Mouse (Mus musculus) G1E (cell line): ENCODE data around the gene Kcnc1. TPM values are rescaled to one million over a fixed set of nuclear protein-coding genes. Genes with fewer than 3 reads are reported as not detected.

Source experiments
- ATAC-seq: 2 replicates; pipeline ENCODE4 v1.8.0; 2016; ENCODE audit warnings: mild to moderate bottlenecking; ENCODE audit not compliant: insufficient number of reproducible peaks, poor library complexity, low FRiP score, severe bottlenecking; ENCODE audit errors: extremely low read depth
- DNase-seq: peaks from one replicate; pipeline ENCODE4 v3.0.0; 2012; ENCODE audit warnings: low spot score
- H3K27me3 ChIP-seq: 2 replicates; pipeline ENCODE4 v1.6.1; 2012; ENCODE audit warnings: mild to moderate bottlenecking, low read length, inconsistent platforms; ENCODE audit not compliant: insufficient read depth
- H3K36me3 ChIP-seq: replicated peaks from 2 replicates; pipeline ENCODE3; 2012; ENCODE audit warnings: mild to moderate bottlenecking, inconsistent platforms
- H3K4me1 ChIP-seq: 2 replicates; pipeline ENCODE4 v1.6.1; 2012; ENCODE audit warnings: low read depth, low read length, inconsistent platforms, mixed read lengths; ENCODE audit not compliant: insufficient read depth
- H3K4me3 ChIP-seq: 2 replicates; pipeline ENCODE4 v1.5.1; 2012; ENCODE audit warnings: low read depth, mild to moderate bottlenecking, inconsistent platforms, low read length, moderate library complexity, mixed read lengths
- H3K9me3 ChIP-seq: replicated peaks from 2 replicates; pipeline ENCODE4 v1.6.1; 2012; ENCODE audit warnings: inconsistent platforms
- CTCF ChIP-seq: IDR thresholded peaks from 2 replicates; pipeline ENCODE4 v1.5.1; 2012; ENCODE audit warnings: low read depth, low read length, inconsistent platforms, mixed read lengths
- GATA1 ChIP-seq: IDR thresholded peaks from 2 replicates; pipeline ENCODE4 v1.6.1; 2012; ENCODE audit warnings: borderline replicate concordance, low read length, inconsistent platforms, mixed read lengths
- GATA2 ChIP-seq: IDR thresholded peaks from 2 replicates; pipeline ENCODE4 v1.6.1; 2012; ENCODE audit warnings: low read depth, low read length, inconsistent platforms, borderline replicate concordance
- POLR2AphosphoS5 ChIP-seq: IDR thresholded peaks from 2 replicates; pipeline ENCODE4 v1.6.1; 2012; ENCODE audit warnings: low read depth, low read length, inconsistent platforms; ENCODE audit not compliant: insufficient replicate concordance
- TAL1 ChIP-seq: conservative IDR thresholded peaks from 2 replicates; pipeline ENCODE4 v1.6.1; 2012; ENCODE audit warnings: low read depth, low read length, inconsistent platforms, mixed read lengths
- polyA plus RNA-seq: library from polyadenylated mRNA; stranded (reverse); fragments of >175 nt; gene quantifications from 2 replicates; pipeline ENCODE4 v1.2.3, GENCODE M21; 2012
- total RNA-seq, 2 experiments: library from RNA; stranded (forward) in 1 of 2; stranded (reverse) in 1 of 2; fragments of 200-1000 nt in 1 of 2; fragments of >200 nt in 1 of 2; fragmentation: Nextera tagmentation in 1 of 2; gene quantifications; 2 replicates each; pipeline ENCODE4 v1.2.3; 2014 to 2017

Gene Kcnc1
- total and polyA plus RNA-seq, 3 experiments: 0.11 TPM; not detected in 2

- TF ChIP-seq CTCF (no peak), TAL1 (no peak), GATA2 (no peak), POLR2AphosphoS5 (no peak), GATA1 (no peak)
- ATAC-seq (no peak), DNase-seq (no peak)
- Histone ChIP-seq H3K4me1 (no peaks in the 10 kb centered on the region), H3K27me3 (no peaks in the 10 kb centered on the region), H3K9me3 (no peaks in the 10 kb centered on the region), H3K4me3 (no peak overlapping the region), H3K36me3 (peaks cover 3% of the 10 kb centered on the region)
These were observed 52.8 kb downstream of the Kcnc1 start for GRCm38 (mm10) chr7:46448922-46449645.

GRCm38 (mm10) chr7:46453930-46454679 lies 57.8 kb downstream of the Kcnc1 start:
- H3K36me3 ChIP-seq: peaks cover 4% of the 10 kb centered on the region
- H3K27me3 ChIP-seq: no peaks in the 10 kb centered on the region
- H3K4me3 ChIP-seq: no peak overlapping the region
- no peak for TF ChIP-seq CTCF
- no peak for TF ChIP-seq POLR2AphosphoS5
- TF ChIP-seq GATA2: no peak
- no peak for TF ChIP-seq TAL1
- no peak for TF ChIP-seq GATA1
- H3K9me3 ChIP-seq: no peaks in the 10 kb centered on the region
- ATAC-seq (no peak), DNase-seq (no peak)
- no peaks in the 10 kb centered on the region for H3K4me1 ChIP-seq

GRCm38 (mm10) chr7:46457889-46458288 lies 61.6 kb downstream of the Kcnc1 start:
- H3K4me1 ChIP-seq: no peaks in the 10 kb centered on the region
- ATAC-seq: no peak
- no peaks in the 10 kb centered on the region for H3K27me3 ChIP-seq
- DNase-seq: no peak
- no peak overlapping the region for H3K4me3 ChIP-seq
- TF ChIP-seq TAL1: no peak
- TF ChIP-seq POLR2AphosphoS5: no peak
- no peak for TF ChIP-seq GATA2
- H3K9me3 ChIP-seq: no peaks in the 10 kb centered on the region
- H3K36me3 ChIP-seq: peaks cover 6% of the 10 kb centered on the region

- ATAC-seq (no peak), DNase-seq (no peak)
- Histone ChIP-seq H3K27me3 (no peaks in the 10 kb centered on the region), H3K4me1 (no peaks in the 10 kb centered on the region), H3K36me3 (peaks cover 11% of the 10 kb centered on the region), H3K9me3 (no peaks in the 10 kb centered on the region), H3K4me3 (no peak overlapping the region)
- no peak for TF ChIP-seq CTCF
- no peak for TF ChIP-seq GATA2
- TF ChIP-seq GATA1: no peak
- TF ChIP-seq POLR2AphosphoS5: no peak
- no peak for TF ChIP-seq TAL1
These were observed 62.9 kb downstream of the Kcnc1 start for GRCm38 (mm10) chr7:46459200-46459599.

- TF ChIP-seq CTCF (no peak), TAL1 (no peak), POLR2AphosphoS5 (no peak), GATA1 (no peak), GATA2 (no peak)
- no peaks in the 10 kb centered on the region for H3K4me1 ChIP-seq
- no peak overlapping the region for H3K4me3 ChIP-seq
- H3K9me3 ChIP-seq: no peaks in the 10 kb centered on the region
- H3K27me3 ChIP-seq: no peaks in the 10 kb centered on the region
- peaks cover 11% of the 10 kb centered on the region for H3K36me3 ChIP-seq
- no peak for DNase-seq
- ATAC-seq: no peak
These were observed 63.4 kb downstream of the Kcnc1 start for GRCm38 (mm10) chr7:46459605-46460245.

GRCm38 (mm10) chr7:46462287-46462686 lies 66.0 kb downstream of the Kcnc1 start:
- ATAC-seq (no peak), DNase-seq (no peak)
- no peaks in the 10 kb centered on the region for H3K4me1 ChIP-seq
- H3K9me3 ChIP-seq: no peaks in the 10 kb centered on the region
- H3K27me3 ChIP-seq: no peaks in the 10 kb centered on the region
- no peak overlapping the region for H3K4me3 ChIP-seq
- TF ChIP-seq GATA2: no peak
- no peak for TF ChIP-seq CTCF
- TF ChIP-seq GATA1: no peak
- TF ChIP-seq TAL1: no peak
- TF ChIP-seq POLR2AphosphoS5: no peak
- H3K36me3 ChIP-seq: peaks cover 11% of the 10 kb centered on the region
